Comparison of ENCODE assay signal across 8 mouse cellular contexts in genomic region chr5:135669741-135670275, GRCm38 (mm10). TPM values are rescaled to one million over a fixed set of nuclear protein-coding genes. Genes with fewer than 3 reads are reported as not detected.
A peak's percentile ranks its signal among the peaks of the same experiment; 100 is the strongest.
DNase-seq lines count a peak whose midpoint lies in the region; ATAC-seq lines count a peak whose summit lies in the region.

Gene Por, plus strand, starts transcription at chr5:135670033.

- 23% methylated on average over 9 of the region's 9 CpGs for WGBS in embryonic facial prominence, embryonic 10.5 days
- WGBS in heart, embryonic 12.5 days: 19% methylated on average over 9 of the region's 9 CpGs

- no peaks in the 10 kb centered on the region for H3K27me3 ChIP-seq in embryonic facial prominence, embryonic 10.5 days (replicated peaks; ENCODE audit: low read depth, poor library complexity, severe bottlenecking)
- H3K27me3 ChIP-seq in heart, embryonic 12.5 days (replicated peaks): 0 out of 2 replicates have a peak, but pooled peaks cover 5% of the 10 kb centered on the region

- peak; percentile 53 for DNase-seq in thymus, postnatal 0 days (ENCODE audit: low spot score)
- DNase-seq in thymus, adult 18-20 months: no peak
- DNase-seq in embryonic facial prominence, embryonic 10.5 days (ENCODE audit: low spot score): peak; percentile 42
- no peak for DNase-seq in layer of hippocampus, postnatal 10 days (ENCODE audit: low spot score in 2 of 2)
- peak; percentile 85 for DNase-seq in lung, postnatal 36 days
- peak; percentile 14 for DNase-seq in thymus, postnatal 25 days
- DNase-seq in T-cell, adult 2 months (ENCODE audit: low spot score): no peak

- no peak within 1 kb of the TSS for H3K9ac ChIP-seq in heart, embryonic 12.5 days

- peak within 1 kb of the TSS; percentile 18 for H3K4me3 ChIP-seq in embryonic facial prominence, embryonic 10.5 days
- H3K4me3 ChIP-seq in heart, embryonic 12.5 days: no peak within 1 kb of the TSS

- H3K4me2 ChIP-seq in heart, embryonic 12.5 days: no peak within 1 kb of the TSS

- peaks cover 48% of the 10 kb centered on the region for H3K4me1 ChIP-seq in embryonic facial prominence, embryonic 10.5 days
- H3K4me1 ChIP-seq in heart, embryonic 12.5 days (replicated peaks): peaks cover 4% of the 10 kb centered on the region

- peak within 1 kb of the TSS; percentile 61 for H3K27ac ChIP-seq in embryonic facial prominence, embryonic 10.5 days (replicated peaks)
- H3K27ac ChIP-seq in heart, embryonic 12.5 days (ENCODE audit: poor library complexity, severe bottlenecking): no peak within 1 kb of the TSS

- no peaks in the 10 kb centered on the region for H3K36me3 ChIP-seq in embryonic facial prominence, embryonic 10.5 days (replicated peaks)
- H3K36me3 ChIP-seq in heart, embryonic 12.5 days: no peaks in the 10 kb centered on the region

- no peak for ATAC-seq in heart, embryonic 12.5 days (ENCODE audit: insufficient number of reproducible peaks, low FRiP score)

- peaks cover 7% of the 10 kb centered on the region; the same call in 1 of the 2 replicates for H3K9me3 ChIP-seq in embryonic facial prominence, embryonic 10.5 days
- peaks cover 6% of the 10 kb centered on the region; the same call in 1 of the 2 replicates for H3K9me3 ChIP-seq in heart, embryonic 12.5 days (replicated peaks)

RNA-seq across cellular contexts. Expression of gene Por, which starts in this region (rescaled TPM):
- 44.4 and 45.8 TPM in 2 replicates for polyA plus RNA-seq in thymus, postnatal 0 days (2015; fragmentation: Nextera tagmentation; extraction: Ambion mirVana)
- polyA plus RNA-seq in embryonic facial prominence, embryonic 10.5 days (2016; fragmentation: Nextera tagmentation; extraction: Ambion mirVana): 97.3 and 103 TPM in 2 replicates
- 50.6 and 54.0 TPM in 2 replicates for polyA plus RNA-seq in heart, embryonic 12.5 days (2016; fragmentation: Nextera tagmentation; extraction: Ambion mirVana)
- total RNA-seq in layer of hippocampus, postnatal 10 days (2021): 10 to 100 TPM; 74.9 to 77.7 TPM

Comparison
In these comparisons a context has a peak if more than half of its experiments do, and no peak if none do; other contexts are left out.
1. DNase-seq: peak in thymus, postnatal 0 days (single experiment), embryonic facial prominence, embryonic 10.5 days (single experiment), lung, postnatal 36 days (single experiment) and thymus, postnatal 25 days (single experiment); none in thymus, adult 18-20 months (0 of 2), layer of hippocampus, postnatal 10 days (0 of 2) and T-cell, adult 2 months (single experiment).